Mouse (Mus musculus) spleen, adult 2 months (tissue): ENCODE results near the gene Gm128.

Experiments used
- CTCF ChIP-seq: fragments of 200-500 bp; IDR thresholded peaks from 2 replicates; pipeline ENCODE4 v1.5.1; 2011; ENCODE audit warnings: mild to moderate bottlenecking, inconsistent platforms; ENCODE audit not compliant: insufficient read depth, insufficient read length, insufficient replicate concordance; ENCODE audit errors: extremely low read depth
- POLR2A ChIP-seq: fragments of 200-500 bp; IDR thresholded peaks from 2 replicates; pipeline ENCODE4 v1.6.1; 2011; ENCODE audit warnings: low read depth, low read length, inconsistent platforms

DNA sequence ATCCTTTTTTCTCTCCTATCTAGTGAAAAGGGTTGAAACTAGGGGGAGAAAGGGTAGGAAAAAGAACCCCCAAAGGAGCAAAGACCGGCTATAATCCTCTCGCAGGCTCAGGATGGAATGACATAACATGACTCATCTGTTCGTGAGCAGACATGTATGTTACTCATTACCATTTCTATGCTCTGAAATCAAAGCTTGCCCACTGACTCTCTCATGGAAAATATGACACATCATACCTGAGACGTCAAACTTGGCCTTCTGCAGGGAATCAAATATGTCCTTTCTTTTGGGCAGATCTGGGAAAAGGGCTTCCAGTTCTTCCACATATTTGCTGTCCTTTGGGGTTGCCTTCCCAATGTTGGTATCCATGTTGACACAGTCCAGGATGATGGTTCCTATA is 20.6 kb upstream of the Gm128 start:
- TF ChIP-seq POLR2A (no peak), CTCF (no peak)
